Mouse (Mus musculus) bone marrow, adult 2 months (tissue): Measurements from ENCODE around the gene Lrrc26.

Source experiments
- CTCF ChIP-seq: fragments of 200-500 bp; IDR thresholded peaks from 2 replicates; pipeline ENCODE4 v1.5.1; 2011; ENCODE audit warnings: low read length, control low read depth; ENCODE audit not compliant: control insufficient read depth, insufficient read depth
- POLR2A ChIP-seq: fragments of 200-500 bp; IDR thresholded peaks from 2 replicates; pipeline ENCODE4 v1.6.1; 2011; ENCODE audit warnings: low read depth, mild to moderate bottlenecking, control low read depth, low read length, borderline replicate concordance; ENCODE audit not compliant: control insufficient read depth

DNA sequence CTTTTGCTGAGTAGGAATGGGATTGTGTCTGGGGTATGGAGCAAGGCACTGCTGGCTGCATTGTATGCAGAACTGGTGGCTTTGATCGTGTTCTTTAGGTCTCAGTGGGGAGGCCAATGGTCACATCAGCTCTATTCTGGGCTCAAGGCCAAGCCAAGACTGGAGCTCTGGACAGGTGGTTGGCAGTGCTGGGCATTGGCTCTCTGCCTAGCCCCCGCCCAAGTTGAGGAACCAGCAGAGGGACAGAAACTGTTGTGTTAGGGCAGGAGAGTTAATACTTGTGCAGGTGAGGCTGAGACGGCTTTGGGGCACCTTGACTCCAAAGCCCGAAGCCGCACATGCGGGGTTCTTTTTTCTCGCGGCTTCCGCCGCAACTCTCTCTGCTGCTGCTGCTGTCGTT, at the start of gene Lrrc26:
- no peak for TF ChIP-seq CTCF
- no peak for TF ChIP-seq POLR2A
